Comparison of ENCODE assay signal across 18 mouse cellular contexts in genomic region chr4:7979772-7980351, GRCm38 (mm10).
"Had no signal": no experiment of that assay in that cellular context is flagged by ENCODE, and none has a peak within 500 bp of the region (broad histone marks: within the 10 kb centered on the region; RNA-seq: fewer than 3 reads in every experiment).

No protein-coding gene starts in this region.

- H3K4me3 ChIP-seq: limb, embryonic 15.5 days; liver, embryonic 13.5 days; lung, embryonic 15.5 days; megakaryocyte, embryonic 14.5 days; myocyte; neural tube, embryonic 12.5 days had no signal

- H3K9me3 ChIP-seq: limb, embryonic 15.5 days; liver, embryonic 13.5 days; lung, embryonic 15.5 days; megakaryocyte, embryonic 14.5 days; neural tube, embryonic 12.5 days had no signal

- H3K9ac ChIP-seq: limb, embryonic 15.5 days; liver, embryonic 13.5 days; liver, postnatal 0 days; lung, embryonic 15.5 days; neural tube, embryonic 12.5 days had no signal

- H3K4me1 ChIP-seq: limb, embryonic 15.5 days; liver, embryonic 13.5 days; lung, embryonic 15.5 days; neural tube, embryonic 12.5 days had no signal

- DNase-seq: kidney, adult 8-10 months; kidney, postnatal 25 days; layer of hippocampus, adult 9-11 months; layer of hippocampus, postnatal 36 days; liver, embryonic 13.5 days; liver, postnatal 0 days; lung, postnatal 14 days; retina, postnatal 1 day; right cerebral cortex, postnatal 4 days; spleen, adult 18-20 months; thymus, adult 18-20 months; thymus, postnatal 14 days had no signal

- ATAC-seq: liver, postnatal 0 days had no signal

- H3K36me3 ChIP-seq: limb, embryonic 15.5 days; liver, embryonic 13.5 days; lung, embryonic 15.5 days; neural tube, embryonic 12.5 days had no signal

- H3K4me2 ChIP-seq: limb, embryonic 15.5 days; liver, embryonic 13.5 days; lung, embryonic 15.5 days; neural tube, embryonic 12.5 days had no signal

- H3K27ac ChIP-seq: limb, embryonic 15.5 days; liver, embryonic 13.5 days; lung, embryonic 15.5 days; macrophage; neural tube, embryonic 12.5 days had no signal

- H3K27me3 ChIP-seq: limb, embryonic 15.5 days; liver, embryonic 13.5 days; lung, embryonic 15.5 days; megakaryocyte, embryonic 14.5 days; neural tube, embryonic 12.5 days had no signal
